Mouse (Mus musculus): ENCODE results near the gene Olfr159. TPM values are rescaled to one million over a fixed set of nuclear protein-coding genes. Genes with fewer than 3 reads are reported as not detected.
"Not testable (repeated sequence)": the region's sequence is repeated elsewhere in the genome, so short reads cannot be mapped to it uniquely, and the experiment has no call there.

Olfr159 gene
- not detected in 2 replicates for polyA plus RNA-seq (2016; fragmentation: Nextera tagmentation; extraction: Ambion mirVana)

- Histone ChIP-seq H3K36me3 (no peaks in the 10 kb centered on the region), H3K9me3 (no peaks in the 10 kb centered on the region), H3K4me2 (no peak within 1 kb of the TSS), H3K4me1 (replicated peaks) (no peaks in the 10 kb centered on the region), H3K27ac (no peak within 1 kb of the TSS), H3K27me3 (no peaks in the 10 kb centered on the region), H3K9ac (replicated peaks) (no peak within 1 kb of the TSS), H3K4me3 (replicated peaks) (no peak within 1 kb of the TSS)
- 80% methylated on average over 6 of the region's 6 CpGs for WGBS
- no peak for ATAC-seq (ENCODE audit: insufficient number of reproducible peaks, insufficient read depth, low FRiP score, low TSS enrichment, low read depth)
These were observed at the start of gene Olfr159 for GRCm38 (mm10) chr4:43770909-43771308. Olfr159 (minus strand) TSS chr4:43771009.

GRCm38 (mm10) chr4:43798936-43799335, 28.1 kb upstream of the Olfr159 start:
- no peak overlapping the region for H3K4me3 ChIP-seq (replicated peaks)
- H3K27ac ChIP-seq: no peak overlapping the region
- no peaks in the 10 kb centered on the region for H3K36me3 ChIP-seq
- H3K4me2 ChIP-seq: no peak overlapping the region
- WGBS: 69% methylated on average over 7 of the region's 7 CpGs
- ATAC-seq (ENCODE audit: insufficient number of reproducible peaks, insufficient read depth, low FRiP score, low TSS enrichment, low read depth): no peak
- no peak overlapping the region for H3K9ac ChIP-seq (replicated peaks)
- H3K4me1 ChIP-seq (replicated peaks): no peaks in the 10 kb centered on the region
- no peaks in the 10 kb centered on the region for H3K27me3 ChIP-seq
- H3K9me3 ChIP-seq: peaks cover 8% of the 10 kb centered on the region; the same call in 1 of the 2 replicates

- not testable (repeated sequence) for H3K27me3 ChIP-seq; ATAC-seq (ENCODE audit: insufficient number of reproducible peaks, insufficient read depth, low FRiP score, low TSS enrichment, low read depth); H3K4me2 ChIP-seq; H3K4me3 ChIP-seq (replicated peaks); H3K9me3 ChIP-seq; H3K9ac ChIP-seq (replicated peaks); H3K27ac ChIP-seq; H3K4me1 ChIP-seq (replicated peaks); H3K36me3 ChIP-seq
- 80% methylated on average over 5 of the region's 5 CpGs for WGBS
These were observed 25.0 kb upstream of the Olfr159 start for GRCm38 (mm10) chr4:43795844-43796243.

- no peak overlapping the region for H3K4me2 ChIP-seq
These were observed 24.5 kb upstream of the Olfr159 start for GRCm38 (mm10) chr4:43795296-43795695.

GRCm38 (mm10) chr4:43772304-43772703, 1.5 kb upstream of the Olfr159 start:
- Histone ChIP-seq H3K27ac (no peak overlapping the region), H3K4me2 (no peak overlapping the region), H3K9ac (replicated peaks) (no peak overlapping the region), H3K4me3 (replicated peaks) (no peak overlapping the region), H3K27me3 (no peaks in the 10 kb centered on the region), H3K4me1 (replicated peaks) (no peaks in the 10 kb centered on the region), H3K36me3 (no peaks in the 10 kb centered on the region), H3K9me3 (no peaks in the 10 kb centered on the region)
- ATAC-seq (ENCODE audit: insufficient number of reproducible peaks, insufficient read depth, low FRiP score, low TSS enrichment, low read depth): no peak
- 51% methylated on average over 2 of the region's 2 CpGs for WGBS

More at GRCm38 (mm10) chr4:43795296-43795695, 24.5 kb upstream of the Olfr159 start:
- no peak overlapping the region for H3K9ac ChIP-seq (replicated peaks)
- H3K27me3 ChIP-seq: no peaks in the 10 kb centered on the region
- H3K36me3 ChIP-seq: no peaks in the 10 kb centered on the region
- H3K4me1 ChIP-seq (replicated peaks): no peaks in the 10 kb centered on the region
- H3K27ac ChIP-seq: no peak overlapping the region
- ATAC-seq (ENCODE audit: insufficient number of reproducible peaks, insufficient read depth, low FRiP score, low TSS enrichment, low read depth): no peak
- WGBS: 66% methylated on average over 6 of the region's 6 CpGs
- no peaks in the 10 kb centered on the region for H3K9me3 ChIP-seq
- H3K4me3 ChIP-seq (replicated peaks): no peak overlapping the region

GRCm38 (mm10) chr4:43771626-43772025, 817 bp upstream of the Olfr159 start:
- Histone ChIP-seq H3K9me3 (no peaks in the 10 kb centered on the region), H3K36me3 (no peaks in the 10 kb centered on the region), H3K4me2 (no peak overlapping the region), H3K27ac (no peak overlapping the region), H3K4me3 (replicated peaks) (no peak overlapping the region), H3K9ac (replicated peaks) (no peak overlapping the region), H3K4me1 (replicated peaks) (no peaks in the 10 kb centered on the region), H3K27me3 (no peaks in the 10 kb centered on the region)
- 62% methylated on average over 6 of the region's 6 CpGs for WGBS
- ATAC-seq (ENCODE audit: insufficient number of reproducible peaks, insufficient read depth, low FRiP score, low TSS enrichment, low read depth): no peak

- Histone ChIP-seq H3K27me3 (no peaks in the 10 kb centered on the region), H3K36me3 (no peaks in the 10 kb centered on the region), H3K9ac (replicated peaks) (no peak overlapping the region), H3K4me3 (replicated peaks) (no peak overlapping the region), H3K4me2 (no peak overlapping the region), H3K9me3 (0 out of 2 replicates have a peak, but pooled peaks cover 4% of the 10 kb centered on the region), H3K4me1 (replicated peaks) (no peaks in the 10 kb centered on the region), H3K27ac (no peak overlapping the region)
- no peak for ATAC-seq (ENCODE audit: insufficient number of reproducible peaks, insufficient read depth, low FRiP score, low TSS enrichment, low read depth)
- WGBS: 96% methylated on average over 2 of the region's 2 CpGs
These were observed 1.4 kb downstream of the Olfr159 start for GRCm38 (mm10) chr4:43769374-43769773.

- Histone ChIP-seq H3K27me3 (no peaks in the 10 kb centered on the region), H3K4me2 (no peak overlapping the region), H3K9ac (replicated peaks) (no peak overlapping the region), H3K27ac (no peak overlapping the region), H3K9me3 (0 out of 2 replicates have a peak, but pooled peaks cover 5% of the 10 kb centered on the region), H3K4me1 (replicated peaks) (no peaks in the 10 kb centered on the region), H3K36me3 (no peaks in the 10 kb centered on the region), H3K4me3 (replicated peaks) (no peak overlapping the region)
- no peak for ATAC-seq (ENCODE audit: insufficient number of reproducible peaks, insufficient read depth, low FRiP score, low TSS enrichment, low read depth)
- WGBS: 82% methylated on average over 5 of the region's 5 CpGs
These were observed 2.5 kb downstream of the Olfr159 start for GRCm38 (mm10) chr4:43768341-43768740.

GRCm38 (mm10) chr4:43763410-43763809, 7.4 kb downstream of the Olfr159 start:
- Histone ChIP-seq H3K4me2 (no peak overlapping the region), H3K9me3 (0 out of 2 replicates have a peak, but pooled peaks cover 5% of the 10 kb centered on the region), H3K4me3 (replicated peaks) (no peak overlapping the region), H3K27ac (no peak overlapping the region), H3K27me3 (no peaks in the 10 kb centered on the region; the same call in 1 of the 2 replicates), H3K36me3 (no peaks in the 10 kb centered on the region), H3K9ac (replicated peaks) (no peak overlapping the region), H3K4me1 (replicated peaks) (peaks cover 21% of the 10 kb centered on the region)
- 18% methylated on average over 7 of the region's 7 CpGs for WGBS
- no peak for ATAC-seq (ENCODE audit: insufficient number of reproducible peaks, insufficient read depth, low FRiP score, low TSS enrichment, low read depth)

- no peaks in the 10 kb centered on the region for H3K36me3 ChIP-seq
- 0 out of 2 replicates have a peak, but pooled peaks cover 5% of the 10 kb centered on the region for H3K9me3 ChIP-seq
- no peak overlapping the region for H3K27ac ChIP-seq
- no peak overlapping the region for H3K9ac ChIP-seq (replicated peaks)
- ATAC-seq (ENCODE audit: insufficient number of reproducible peaks, insufficient read depth, low FRiP score, low TSS enrichment, low read depth): no peak
- no peak overlapping the region for H3K4me2 ChIP-seq
- peaks cover 22% of the 10 kb centered on the region for H3K4me1 ChIP-seq (replicated peaks)
- no peaks in the 10 kb centered on the region; the same call in 1 of the 2 replicates for H3K27me3 ChIP-seq
- no peak overlapping the region for H3K4me3 ChIP-seq (replicated peaks)
- WGBS: 84% methylated on average over 2 of the region's 2 CpGs
These were observed 9.5 kb downstream of the Olfr159 start for GRCm38 (mm10) chr4:43761336-43761735.

GRCm38 (mm10) chr4:43760460-43760859, 10.3 kb downstream of the Olfr159 start:
- no peak overlapping the region for H3K9ac ChIP-seq (replicated peaks)
- no peak overlapping the region for H3K4me3 ChIP-seq (replicated peaks)
- H3K27ac ChIP-seq: peak overlapping the region; percentile 84
- H3K4me1 ChIP-seq (replicated peaks): peaks cover 22% of the 10 kb centered on the region
- H3K4me2 ChIP-seq: no peak overlapping the region
- no peaks in the 10 kb centered on the region; the same call in 1 of the 2 replicates for H3K27me3 ChIP-seq
- 73% methylated on average over 10 of the region's 10 CpGs for WGBS
- 0 out of 2 replicates have a peak, but pooled peaks cover 5% of the 10 kb centered on the region for H3K9me3 ChIP-seq
- H3K36me3 ChIP-seq: no peaks in the 10 kb centered on the region
- ATAC-seq (ENCODE audit: insufficient number of reproducible peaks, insufficient read depth, low FRiP score, low TSS enrichment, low read depth): no peak

All from limb, embryonic 12.5 days (tissue).